Mouse (Mus musculus) stomach, postnatal 0 days (tissue): ENCODE data around the gene Msmb.

Source experiments
- CTCF ChIP-seq: IDR thresholded peaks from 2 replicates; pipeline ENCODE4 v1.5.1; 2016; ENCODE audit warnings: antibody characterized with exemption, low read depth, mild to moderate bottlenecking, moderate library complexity
- EP300 ChIP-seq: optimal IDR thresholded peaks from 2 replicates; pipeline ENCODE3; 2016; ENCODE audit warnings: antibody characterized with exemption

DNA sequence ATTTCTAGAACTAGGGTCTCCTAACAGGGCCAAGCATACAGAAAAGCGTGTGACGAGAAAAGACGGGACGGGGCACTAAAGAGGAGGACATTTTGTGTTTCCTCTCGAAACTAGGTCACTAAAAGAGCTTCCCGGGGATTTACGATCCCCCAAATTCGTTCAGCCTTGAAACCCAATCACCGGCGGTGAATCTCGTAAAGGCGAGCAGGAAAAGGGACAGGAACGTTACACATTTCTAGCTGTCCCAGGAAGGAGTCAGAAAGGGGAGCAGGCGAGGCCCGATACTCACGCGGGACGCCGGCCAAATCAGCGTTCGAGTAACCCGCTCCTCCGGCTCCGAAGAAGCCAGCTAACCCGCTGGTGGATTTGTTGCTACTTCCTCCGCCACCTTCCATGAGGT, 59.5 kb downstream of the Msmb start:
- no peak for TF ChIP-seq CTCF
- no peak for TF ChIP-seq EP300
